Mouse (Mus musculus): ENCODE measurements around the gene Gm27021. TPM values are rescaled to one million over a fixed set of nuclear protein-coding genes. Genes with fewer than 3 reads are reported as not detected.

Gene Gm27021
- polyA plus RNA-seq, 1 experiment = not detected

DNA sequence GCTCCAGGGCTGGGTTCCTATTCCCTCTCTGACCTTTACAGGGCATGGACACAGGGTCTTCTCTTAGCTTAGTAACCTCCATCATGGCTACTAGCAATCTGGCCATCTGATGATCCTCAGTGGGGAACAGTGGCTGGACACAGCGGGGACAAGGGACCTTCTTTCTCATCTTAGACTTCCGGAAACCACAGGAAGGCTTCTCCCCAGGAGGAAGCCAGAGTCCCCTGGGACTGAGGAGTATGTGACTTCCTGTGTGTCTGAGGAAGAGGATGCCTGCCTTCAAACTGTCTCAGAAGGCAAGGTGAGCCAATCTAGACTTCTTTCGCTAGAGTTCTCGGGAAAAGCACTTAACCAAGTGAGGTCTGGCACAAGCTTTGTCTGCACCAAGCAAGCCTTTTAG lies 32.2 kb upstream of the Gm27021 start:
- no peak overlapping the region for H3K27ac ChIP-seq (ENCODE audit: insufficient read depth, low read depth, low read length)
- peaks cover 14% of the 10 kb centered on the region for H3K4me1 ChIP-seq (ENCODE audit: control insufficient read depth, insufficient read depth, low read length)
- TF ChIP-seq CTCF (IDR thresholded peaks at IDR 0.05; ENCODE audit: insufficient read depth, low read depth, low read length) (no peak), POLR2A (IDR thresholded peaks at IDR 0.05; ENCODE audit: insufficient read depth, low read depth, low read length) (no peak)
- no peak overlapping the region for H3K4me3 ChIP-seq (ENCODE audit: insufficient read depth, low read depth, low read length)
- WGBS = 85% methylated on average over 4 of the region's 4 CpGs

GRCm38 (mm10) chr8:120699565-120699964 lies 31.7 kb upstream of the Gm27021 start:
- H3K4me3 ChIP-seq (ENCODE audit: insufficient read depth, low read depth, low read length) = no peak overlapping the region
- WGBS = 76% methylated on average over 2 of the region's 2 CpGs
- H3K27ac ChIP-seq (ENCODE audit: insufficient read depth, low read depth, low read length) = no peak overlapping the region
- TF ChIP-seq POLR2A (IDR thresholded peaks at IDR 0.05; ENCODE audit: insufficient read depth, low read depth, low read length) = no peak
- TF ChIP-seq CTCF (IDR thresholded peaks at IDR 0.05; ENCODE audit: insufficient read depth, low read depth, low read length) = no peak
- peaks cover 14% of the 10 kb centered on the region for H3K4me1 ChIP-seq (ENCODE audit: control insufficient read depth, insufficient read depth, low read length)

- Histone ChIP-seq H3K4me3 (ENCODE audit: insufficient read depth, low read depth, low read length) (no peak overlapping the region), H3K4me1 (ENCODE audit: control insufficient read depth, insufficient read depth, low read length) (peaks cover 14% of the 10 kb centered on the region), H3K27ac (ENCODE audit: insufficient read depth, low read depth, low read length) (no peak overlapping the region)
- WGBS = 46% methylated on average over 6 of the region's 6 CpGs
- TF ChIP-seq POLR2A (IDR thresholded peaks at IDR 0.05; ENCODE audit: insufficient read depth, low read depth, low read length) (no peak), CTCF (IDR thresholded peaks at IDR 0.05; ENCODE audit: insufficient read depth, low read depth, low read length) (no peak)
These were observed 31.2 kb upstream of the Gm27021 start for GRCm38 (mm10) chr8:120699079-120699478.

DNA sequence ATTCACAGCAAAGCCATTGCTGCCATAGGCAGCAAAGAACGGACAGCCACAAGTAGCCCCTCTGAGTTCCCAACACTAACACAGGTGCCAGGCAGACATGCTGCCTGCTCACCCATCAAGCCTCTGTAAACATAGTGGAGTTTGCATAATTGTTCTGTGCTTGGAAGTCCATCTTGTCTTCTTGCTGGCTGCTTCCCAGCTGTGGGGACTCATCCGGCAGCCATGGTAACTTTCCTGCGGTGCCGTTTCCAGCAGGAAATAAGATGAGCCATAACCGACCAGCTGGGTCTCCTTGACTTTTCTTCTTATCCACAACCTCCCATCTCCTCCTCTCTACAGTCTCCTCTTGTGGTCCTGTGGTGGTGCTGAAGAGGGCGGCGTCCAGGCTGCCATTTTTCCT lies 30.5 kb upstream of the Gm27021 start:
- no peak overlapping the region for H3K27ac ChIP-seq (ENCODE audit: insufficient read depth, low read depth, low read length)
- TF ChIP-seq CTCF (IDR thresholded peaks at IDR 0.05; ENCODE audit: insufficient read depth, low read depth, low read length) (no peak), POLR2A (IDR thresholded peaks at IDR 0.05; ENCODE audit: insufficient read depth, low read depth, low read length) (no peak)
- no peak overlapping the region for H3K4me3 ChIP-seq (ENCODE audit: insufficient read depth, low read depth, low read length)
- 56% methylated on average over 7 of the region's 7 CpGs for WGBS
- peaks cover 14% of the 10 kb centered on the region for H3K4me1 ChIP-seq (ENCODE audit: control insufficient read depth, insufficient read depth, low read length)

- Histone ChIP-seq H3K27ac (ENCODE audit: insufficient read depth, low read depth, low read length) (no peak overlapping the region), H3K4me3 (ENCODE audit: insufficient read depth, low read depth, low read length) (no peak overlapping the region), H3K4me1 (ENCODE audit: control insufficient read depth, insufficient read depth, low read length) (peaks cover 14% of the 10 kb centered on the region)
- TF ChIP-seq CTCF (IDR thresholded peaks at IDR 0.05; ENCODE audit: insufficient read depth, low read depth, low read length) (no peak), POLR2A (IDR thresholded peaks at IDR 0.05; ENCODE audit: insufficient read depth, low read depth, low read length) (no peak)
These were observed 30.0 kb upstream of the Gm27021 start for GRCm38 (mm10) chr8:120697979-120698272.

DNA sequence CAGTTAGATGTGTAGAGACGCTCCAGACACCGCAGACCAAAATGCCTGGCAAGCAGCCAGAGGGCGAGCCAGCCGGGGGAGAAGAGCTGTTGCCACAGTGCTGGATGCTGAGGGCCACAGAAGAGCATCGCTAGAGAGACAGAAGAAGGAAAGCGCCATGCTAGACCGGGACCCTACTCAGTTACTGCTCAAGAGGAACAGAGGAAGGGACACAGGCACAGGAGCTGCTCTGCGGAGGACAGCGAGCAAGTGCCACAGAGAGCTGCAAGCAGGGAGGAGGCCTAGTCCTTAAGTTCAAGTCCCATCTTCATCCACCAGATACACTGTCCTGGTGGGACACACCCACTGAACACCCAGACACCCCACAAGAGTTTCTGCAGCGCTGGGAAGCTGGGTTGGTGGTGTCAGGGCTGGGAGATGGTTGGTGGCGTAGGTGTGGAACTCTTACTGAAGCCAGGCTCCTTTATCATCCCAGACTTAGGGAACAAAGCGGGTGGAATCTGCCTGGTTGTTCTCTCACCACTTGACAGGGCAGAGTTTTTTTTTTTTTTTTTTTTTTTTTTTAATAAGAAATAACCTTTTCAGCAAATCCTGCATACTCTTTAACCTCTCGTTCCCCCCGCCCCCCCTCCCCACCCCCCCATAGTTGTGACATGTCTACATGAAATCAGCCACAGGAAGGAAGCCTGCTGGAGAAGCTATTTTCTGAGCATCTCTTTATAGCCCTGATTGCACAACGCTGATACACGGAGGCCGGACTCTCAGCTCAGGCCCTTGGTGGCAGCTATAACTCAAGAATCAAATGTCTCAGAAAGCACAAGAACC lies 29.5 kb upstream of the Gm27021 start:
- TF ChIP-seq POLR2A (IDR thresholded peaks at IDR 0.05; ENCODE audit: insufficient read depth, low read depth, low read length) (no peak), CTCF (IDR thresholded peaks at IDR 0.05; ENCODE audit: insufficient read depth, low read depth, low read length) (no peak)
- WGBS = 71% methylated on average over 17 of the region's 17 CpGs
- no peak overlapping the region for H3K4me3 ChIP-seq (ENCODE audit: insufficient read depth, low read depth, low read length)
- H3K27ac ChIP-seq (ENCODE audit: insufficient read depth, low read depth, low read length) = no peak overlapping the region
- peaks cover 14% of the 10 kb centered on the region for H3K4me1 ChIP-seq (ENCODE audit: control insufficient read depth, insufficient read depth, low read length)

- TF ChIP-seq CTCF (IDR thresholded peaks at IDR 0.05; ENCODE audit: insufficient read depth, low read depth, low read length) = no peak
- TF ChIP-seq POLR2A (IDR thresholded peaks at IDR 0.05; ENCODE audit: insufficient read depth, low read depth, low read length) = no peak
- 47% methylated on average over 13 of the region's 13 CpGs for WGBS
- Histone ChIP-seq H3K27ac (ENCODE audit: insufficient read depth, low read depth, low read length) (no peak overlapping the region), H3K4me3 (ENCODE audit: insufficient read depth, low read depth, low read length) (no peak overlapping the region), H3K4me1 (ENCODE audit: control insufficient read depth, insufficient read depth, low read length) (peaks cover 10% of the 10 kb centered on the region)
These were observed 28.7 kb upstream of the Gm27021 start for GRCm38 (mm10) chr8:120696401-120697153.

DNA sequence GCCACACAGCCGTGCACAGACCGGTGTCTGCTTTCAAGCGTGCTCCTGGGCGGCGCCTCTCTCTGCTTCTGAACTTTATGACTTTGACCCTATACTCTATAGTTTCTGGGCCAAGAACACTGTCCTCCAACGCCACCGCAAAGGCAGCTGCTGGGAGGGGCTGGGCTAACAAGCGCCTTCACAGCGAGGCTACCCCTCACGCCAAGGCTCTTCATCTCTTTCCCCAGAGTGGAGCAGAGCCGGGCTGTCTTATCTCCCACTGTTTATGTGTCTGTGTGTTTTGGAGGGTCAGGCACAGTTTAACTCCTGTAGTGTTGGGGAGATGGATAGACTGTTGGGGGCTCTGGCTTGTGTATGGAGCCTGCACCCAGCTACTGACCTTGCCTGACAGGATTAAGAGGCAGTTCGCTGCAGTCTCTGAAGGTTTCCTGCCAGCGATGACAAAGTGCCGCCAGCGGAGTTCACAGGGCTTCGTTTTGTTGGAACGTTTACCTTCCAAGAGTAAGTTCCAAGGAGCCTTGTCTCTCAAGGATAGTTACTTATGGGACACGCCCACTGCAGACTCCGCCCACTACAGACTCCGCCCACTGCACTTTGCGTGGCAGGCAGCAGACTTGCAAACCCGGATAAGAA lies 26.1 kb upstream of the Gm27021 start:
- H3K27ac ChIP-seq (ENCODE audit: insufficient read depth, low read depth, low read length) = no peak overlapping the region
- no peak for TF ChIP-seq POLR2A (IDR thresholded peaks at IDR 0.05; ENCODE audit: insufficient read depth, low read depth, low read length)
- TF ChIP-seq CTCF (IDR thresholded peaks at IDR 0.05; ENCODE audit: insufficient read depth, low read depth, low read length) = no peak

DNA sequence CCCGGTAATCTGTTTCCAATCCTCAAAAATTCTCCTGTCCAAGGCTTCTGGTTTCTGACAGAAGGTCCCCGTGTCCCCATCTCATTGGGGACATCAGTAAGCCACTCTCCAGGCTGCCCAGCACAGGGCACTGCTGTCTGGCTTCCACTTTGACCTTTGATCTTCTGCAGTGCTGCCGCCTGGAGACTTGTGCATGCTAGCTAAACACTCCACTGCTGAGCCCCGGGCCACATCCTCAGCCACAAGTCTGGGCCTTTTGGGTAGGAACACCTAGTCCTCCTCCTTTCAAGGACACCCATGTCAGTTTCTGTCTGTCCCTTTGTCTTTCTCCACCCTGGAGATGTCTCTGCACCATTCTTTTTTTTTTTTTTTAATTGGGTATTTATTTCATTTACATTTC lies 25.1 kb upstream of the Gm27021 start:
- 85% methylated on average over 4 of the region's 4 CpGs for WGBS
- Histone ChIP-seq H3K4me3 (ENCODE audit: insufficient read depth, low read depth, low read length) (no peak overlapping the region), H3K27ac (ENCODE audit: insufficient read depth, low read depth, low read length) (no peak overlapping the region), H3K4me1 (ENCODE audit: control insufficient read depth, insufficient read depth, low read length) (peaks cover 7% of the 10 kb centered on the region; the same call in 1 of the 2 replicates)
- TF ChIP-seq POLR2A (IDR thresholded peaks at IDR 0.05; ENCODE audit: insufficient read depth, low read depth, low read length) (no peak), CTCF (IDR thresholded peaks at IDR 0.05; ENCODE audit: insufficient read depth, low read depth, low read length) (no peak)

More for the DNA sequence above, 26.1 kb upstream of the Gm27021 start:
- no peak overlapping the region for H3K4me3 ChIP-seq (ENCODE audit: insufficient read depth, low read depth, low read length)
- H3K4me1 ChIP-seq (ENCODE audit: control insufficient read depth, insufficient read depth, low read length) = peaks cover 7% of the 10 kb centered on the region; the same call in 1 of the 2 replicates
- 57% methylated on average over 22 of the region's 22 CpGs for WGBS

Measured in olfactory bulb, adult 2 months (tissue).